Mouse (Mus musculus) heart, embryonic 16.5 days (tissue): ENCODE results near the gene Recql5. TPM values are rescaled to one million over a fixed set of nuclear protein-coding genes. Genes with fewer than 3 reads are reported as not detected.

Experiments
- ATAC-seq: fragments of 200-750 bp; cut with Nextera tagmentation; replicated peaks from 2 replicates; pipeline ENCODE4 v1.8.0; 2017; ENCODE audit warnings: moderate number of reproducible peaks; ENCODE audit not compliant: insufficient read depth, low FRiP score; ENCODE audit errors: extremely low read depth
- H3K27ac ChIP-seq: fragments of 300-500 bp; sonication (generic); 2 replicates; pipeline ENCODE4 v1.5.1; 2014; ENCODE audit warnings: mild to moderate bottlenecking, low read length, control low read depth, moderate library complexity
- H3K27me3 ChIP-seq: fragments of 300-500 bp; sonication (generic); 2 replicates; pipeline ENCODE4 v1.6.1; 2014; ENCODE audit warnings: low read length, mixed read lengths; ENCODE audit not compliant: control insufficient read depth, insufficient read depth
- H3K36me3 ChIP-seq: fragments of 300-500 bp; sonication (generic); 2 replicates; pipeline ENCODE4 v1.6.1; 2014; ENCODE audit not compliant: control insufficient read depth, insufficient read depth
- H3K4me1 ChIP-seq: fragments of 300-500 bp; sonication (generic); 2 replicates; pipeline ENCODE4 v1.6.1; 2014; ENCODE audit warnings: low read length, mixed read lengths; ENCODE audit not compliant: control insufficient read depth, insufficient read depth
- H3K4me2 ChIP-seq: fragments of 300-500 bp; sonication (generic); 2 replicates; pipeline ENCODE4 v1.6.1; 2014; ENCODE audit warnings: low read depth, mild to moderate bottlenecking, control low read depth, low read length
- H3K4me3 ChIP-seq: fragments of 300-500 bp; sonication (generic); 2 replicates; pipeline ENCODE4 v1.5.1; 2014; ENCODE audit warnings: mild to moderate bottlenecking, control low read depth, low read length
- H3K9ac ChIP-seq: fragments of 300-500 bp; sonication (generic); 2 replicates; pipeline ENCODE4 v1.6.1; 2014; ENCODE audit warnings: low read length, control low read depth
- H3K9me3 ChIP-seq: fragments of 300-500 bp; sonication (generic); replicated peaks from 2 replicates; pipeline ENCODE4 v1.6.1; 2016; ENCODE audit warnings: low read length; ENCODE audit not compliant: control insufficient read depth
- whole genome bisulfite sequencing: fragments of 180-500 bp; shearing (Covaris S2); extraction: QIAGEN DNeasy Blood & Tissue Kit; methylation state at CpG from one replicate; pipeline ENCODE4 v1.1.7; 2014; 5-methylcytosine and 5-hydroxymethylcytosine counted together
- polyA plus RNA-seq: library from polyadenylated mRNA; unstranded; fragments of >200 nt; fragmentation: Nextera tagmentation; extraction: Ambion mirVana; gene quantifications from 2 replicates; pipeline ENCODE4 v1.2.1, GENCODE M21; 2015

The Recql5 gene
- polyA plus RNA-seq, 1 experiment from 2014 or later: 13.2 TPM

DNA sequence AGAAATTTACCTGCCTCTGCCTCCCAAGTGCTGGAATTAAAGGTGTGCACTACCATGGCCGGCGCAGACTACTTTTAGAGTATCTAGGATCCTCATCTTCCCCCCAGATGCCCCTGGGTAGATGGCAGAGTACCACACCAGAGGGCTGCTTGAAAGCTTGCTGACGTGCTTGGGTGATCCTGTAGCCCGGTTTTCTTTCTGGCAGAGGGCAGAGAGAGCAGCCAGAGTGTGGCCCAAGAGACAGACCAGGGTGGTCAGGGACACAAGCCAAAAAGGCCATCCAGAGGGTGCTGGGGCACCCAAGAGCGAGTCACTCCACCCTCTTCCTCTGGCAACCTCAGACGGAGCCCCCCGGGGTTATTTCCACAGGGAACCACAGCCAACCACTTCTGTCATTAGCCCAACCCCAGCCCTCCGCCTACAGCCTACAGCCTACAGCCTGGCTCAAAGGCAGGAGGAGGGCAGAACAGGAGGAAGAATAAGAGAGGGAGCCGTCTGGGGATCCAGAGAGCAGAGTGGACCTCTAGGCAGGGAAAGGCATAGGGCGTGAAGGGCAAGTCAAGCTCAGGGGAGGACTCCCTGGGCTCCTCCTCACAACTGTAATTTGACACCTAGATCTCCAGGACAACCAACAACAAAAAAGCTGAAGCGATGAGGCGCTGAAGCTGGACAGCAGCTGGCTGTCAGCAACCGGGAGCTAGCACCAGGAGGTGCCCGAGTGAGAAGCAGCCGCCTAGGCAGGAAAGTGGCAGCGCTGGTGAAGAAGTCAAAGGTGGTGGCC lies 33.6 kb downstream of the Recql5 start, which contains the start of gene Smim5:
TSS of gene Smim5 (plus strand) at position 481 of the 781 bp plus-strand sequence.
- H3K4me2 ChIP-seq: peak within 1 kb of the TSS; percentile 67

DNA sequence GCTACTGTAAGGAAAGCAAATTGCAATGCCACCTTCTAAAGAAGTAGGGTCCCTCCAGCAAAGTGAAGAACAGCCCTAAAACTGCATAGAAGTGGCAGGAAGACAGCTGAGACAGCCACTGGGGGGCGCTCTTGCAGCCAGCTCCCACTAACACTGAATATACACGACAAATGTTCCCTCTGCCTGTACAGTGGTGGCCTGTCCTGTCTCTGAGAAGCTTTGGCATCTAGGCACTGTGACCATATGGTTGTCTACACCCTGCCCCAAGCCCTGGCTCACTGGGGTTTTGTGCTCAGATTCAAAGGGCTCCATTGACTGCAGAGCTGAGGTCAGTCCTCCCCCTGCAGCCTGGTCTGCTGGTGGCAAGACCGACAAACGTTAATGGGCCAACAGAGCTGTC lies 34.4 kb downstream of the Recql5 start:
- no peak overlapping the region for H3K4me2 ChIP-seq
- H3K27ac ChIP-seq: peak overlapping the region; percentile 98
- H3K4me1 ChIP-seq: peaks cover 44% of the 10 kb centered on the region

More for the DNA sequence above, 33.6 kb downstream of the Recql5 start, which contains the start of gene Smim5:
- Histone ChIP-seq H3K27me3 (no peaks in the 10 kb centered on the region), H3K9me3 (no peaks in the 10 kb centered on the region), H3K27ac (peak within 1 kb of the TSS; percentile 98), H3K4me3 (peak within 1 kb of the TSS; percentile 57), H3K36me3 (0 out of 2 replicates have a peak, but pooled peaks cover 6% of the 10 kb centered on the region), H3K4me1 (peaks cover 51% of the 10 kb centered on the region), H3K9ac (peak within 1 kb of the TSS; percentile 75)
- ATAC-seq: peak; percentile 53
- 23% methylated on average over 16 of the region's 16 CpGs for WGBS

DNA sequence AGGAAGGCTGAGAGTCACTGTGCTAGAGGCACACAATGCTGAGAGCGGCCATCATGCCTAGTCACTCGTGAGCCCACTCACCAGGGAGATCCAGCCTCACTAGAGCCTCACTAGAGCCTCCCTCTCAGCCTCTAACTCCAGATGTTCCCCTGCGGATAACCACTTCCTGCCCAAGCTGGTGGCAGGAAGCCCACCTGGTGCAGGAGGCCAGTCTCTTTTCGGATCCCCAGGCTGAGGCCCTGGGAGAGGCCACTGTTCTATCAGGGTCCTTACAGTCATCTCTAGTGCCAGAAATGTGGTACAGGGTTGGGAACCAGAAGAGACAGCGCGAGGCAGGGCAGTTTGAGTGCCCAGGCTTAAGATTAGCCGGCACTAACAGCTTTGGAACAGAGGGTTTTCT lies 34.8 kb downstream of the Recql5 start:
- H3K9ac ChIP-seq: peak overlapping the region; percentile 21; the same call in 1 of the 2 replicates
- H3K9me3 ChIP-seq: no peaks in the 10 kb centered on the region
- H3K4me1 ChIP-seq: peaks cover 40% of the 10 kb centered on the region
- no peaks in the 10 kb centered on the region for H3K27me3 ChIP-seq
- H3K4me2 ChIP-seq: no peak overlapping the region
- 71% methylated on average over 7 of the region's 7 CpGs for WGBS
- H3K4me3 ChIP-seq: no peak overlapping the region
- peaks cover 9% of the 10 kb centered on the region; the same call in 1 of the 2 replicates for H3K36me3 ChIP-seq
- ATAC-seq: no peak
- H3K27ac ChIP-seq: peak overlapping the region; percentile 98

More for the DNA sequence above, 34.4 kb downstream of the Recql5 start:
- no peak overlapping the region for H3K4me3 ChIP-seq
- ATAC-seq: no peak
- H3K9me3 ChIP-seq: no peaks in the 10 kb centered on the region
- H3K36me3 ChIP-seq: 0 out of 2 replicates have a peak, but pooled peaks cover 6% of the 10 kb centered on the region
- no peaks in the 10 kb centered on the region for H3K27me3 ChIP-seq
- 18% methylated on average over 4 of the region's 4 CpGs for WGBS
- H3K9ac ChIP-seq: no peak overlapping the region

DNA sequence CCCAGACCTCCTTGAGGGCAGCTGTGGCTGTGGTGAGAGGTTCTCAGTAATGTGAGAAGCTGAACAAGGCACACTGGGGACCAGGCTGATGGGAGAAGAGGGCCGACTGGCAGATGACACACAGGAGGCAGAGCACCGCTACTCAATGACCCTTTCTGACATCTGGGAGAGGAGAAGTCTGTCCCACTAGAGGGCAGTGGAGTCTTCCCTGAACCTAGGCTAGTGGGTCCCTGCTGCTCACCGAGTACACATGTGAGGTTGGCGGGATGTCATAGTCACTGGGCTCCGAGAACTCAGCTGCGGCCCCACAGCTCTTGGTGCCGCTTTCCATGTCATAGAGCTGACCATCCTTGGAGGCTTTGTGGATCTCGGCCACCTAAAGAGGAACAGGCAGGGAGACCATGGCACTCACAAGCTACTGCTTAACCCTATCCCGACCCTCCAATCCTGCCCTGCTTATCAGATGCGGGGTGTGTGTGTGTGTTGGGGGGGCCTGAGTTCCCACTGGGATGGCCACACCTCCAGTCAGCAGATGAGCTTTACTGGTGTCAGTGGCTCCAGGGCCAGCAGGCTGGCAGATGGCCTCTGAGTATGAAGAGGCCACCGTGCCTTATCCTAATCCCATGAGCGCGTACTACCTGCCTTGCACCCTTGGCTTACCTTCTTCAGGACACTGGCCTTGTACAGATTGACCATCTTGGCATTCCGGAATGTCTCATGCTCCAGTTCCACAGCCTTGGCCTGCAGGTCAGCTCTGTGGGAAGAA lies 38.3 kb downstream of the Recql5 start:
- WGBS: 60% methylated on average over 14 of the region's 14 CpGs
- ATAC-seq: no peak
- Histone ChIP-seq H3K4me3 (no peak overlapping the region), H3K36me3 (peaks cover 9% of the 10 kb centered on the region; the same call in 1 of the 2 replicates), H3K9ac (no peak overlapping the region), H3K9me3 (no peaks in the 10 kb centered on the region), H3K4me1 (peaks cover 16% of the 10 kb centered on the region), H3K27me3 (no peaks in the 10 kb centered on the region), H3K27ac (no peak overlapping the region), H3K4me2 (no peak overlapping the region)

DNA sequence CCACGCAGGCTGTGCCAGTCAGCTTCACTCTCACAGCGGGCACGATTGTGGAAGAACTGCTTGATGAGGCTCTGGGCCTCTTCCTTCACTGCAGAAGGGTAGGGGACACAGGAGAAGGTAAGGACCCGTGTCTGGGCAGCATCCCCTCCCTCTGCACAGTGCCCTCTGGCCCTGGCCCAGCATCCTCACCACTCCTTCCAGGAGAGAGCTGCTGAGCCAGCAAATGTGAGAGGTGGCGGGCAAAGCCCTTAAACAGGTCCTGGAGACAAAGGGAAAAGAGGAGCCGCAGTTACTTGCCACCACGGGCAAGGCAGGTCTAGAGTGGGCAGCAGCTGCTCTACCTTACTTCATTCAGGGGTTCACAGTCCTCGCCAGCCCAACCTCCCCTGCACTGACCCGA lies 40.2 kb downstream of the Recql5 start:
- Histone ChIP-seq H3K4me2 (no peak overlapping the region), H3K4me3 (no peak overlapping the region), H3K9me3 (no peaks in the 10 kb centered on the region), H3K27ac (no peak overlapping the region), H3K4me1 (no peaks in the 10 kb centered on the region), H3K36me3 (peaks cover 9% of the 10 kb centered on the region; the same call in 1 of the 2 replicates), H3K27me3 (no peaks in the 10 kb centered on the region), H3K9ac (no peak overlapping the region)
- no peak for ATAC-seq
- 85% methylated on average over 9 of the region's 9 CpGs for WGBS

DNA sequence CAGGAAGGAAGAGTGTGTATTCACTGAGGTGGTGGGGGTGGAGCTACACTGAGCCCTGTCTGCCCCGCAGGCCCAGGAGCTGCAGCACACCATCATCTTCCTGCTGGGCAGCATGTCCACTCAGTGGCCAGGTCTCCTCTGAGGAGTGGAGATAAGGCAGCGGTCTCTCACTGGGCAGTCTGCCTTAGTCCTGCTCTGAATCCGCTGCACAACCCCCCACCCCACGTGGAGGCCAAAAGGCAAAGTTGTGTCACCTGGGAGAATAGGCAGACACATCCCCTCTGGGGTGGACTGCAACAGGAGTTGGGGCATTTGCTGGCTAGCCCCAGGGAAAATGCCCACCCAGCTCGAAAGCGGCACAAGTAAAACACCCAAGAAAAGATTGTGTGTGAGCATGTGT lies 41.1 kb downstream of the Recql5 start:
- H3K9ac ChIP-seq: no peak overlapping the region
- no peak for ATAC-seq
- no peaks in the 10 kb centered on the region for H3K9me3 ChIP-seq
- H3K27me3 ChIP-seq: no peaks in the 10 kb centered on the region
- H3K4me2 ChIP-seq: no peak overlapping the region
- H3K4me3 ChIP-seq: no peak overlapping the region
- H3K27ac ChIP-seq: no peak overlapping the region
- 47% methylated on average over 6 of the region's 6 CpGs for WGBS
- H3K36me3 ChIP-seq: peaks cover 9% of the 10 kb centered on the region; the same call in 1 of the 2 replicates
- no peaks in the 10 kb centered on the region for H3K4me1 ChIP-seq

DNA sequence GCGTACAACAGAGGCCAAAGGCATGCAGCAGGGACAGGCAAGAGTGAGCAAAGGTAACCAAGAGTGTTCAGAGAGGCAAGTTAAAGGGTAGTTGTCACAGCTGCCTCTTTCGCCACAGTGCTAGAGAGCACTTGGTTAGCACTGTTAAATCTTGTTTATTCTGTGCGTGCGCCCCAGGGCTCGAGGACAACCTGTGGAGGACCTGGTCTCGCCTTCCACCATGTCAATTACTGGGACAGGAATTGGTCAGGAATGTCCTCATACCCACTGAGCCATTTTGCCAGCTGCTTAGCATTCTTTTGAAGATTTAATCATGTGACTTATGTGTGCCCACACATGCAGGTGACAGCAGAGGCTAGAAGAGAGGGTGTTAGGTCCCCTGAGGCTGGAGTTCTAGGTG lies 44.1 kb downstream of the Recql5 start:
- no peak for ATAC-seq
- no peak overlapping the region for H3K4me3 ChIP-seq
- H3K27ac ChIP-seq: no peak overlapping the region
- H3K9ac ChIP-seq: no peak overlapping the region
- H3K36me3 ChIP-seq: peaks cover 2% of the 10 kb centered on the region; the same call in 1 of the 2 replicates
- WGBS: 77% methylated on average over 6 of the region's 6 CpGs
- H3K27me3 ChIP-seq: 0 out of 2 replicates have a peak, but pooled peaks cover 2% of the 10 kb centered on the region
- no peaks in the 10 kb centered on the region for H3K9me3 ChIP-seq
- H3K4me2 ChIP-seq: no peak overlapping the region
- no peaks in the 10 kb centered on the region for H3K4me1 ChIP-seq

DNA sequence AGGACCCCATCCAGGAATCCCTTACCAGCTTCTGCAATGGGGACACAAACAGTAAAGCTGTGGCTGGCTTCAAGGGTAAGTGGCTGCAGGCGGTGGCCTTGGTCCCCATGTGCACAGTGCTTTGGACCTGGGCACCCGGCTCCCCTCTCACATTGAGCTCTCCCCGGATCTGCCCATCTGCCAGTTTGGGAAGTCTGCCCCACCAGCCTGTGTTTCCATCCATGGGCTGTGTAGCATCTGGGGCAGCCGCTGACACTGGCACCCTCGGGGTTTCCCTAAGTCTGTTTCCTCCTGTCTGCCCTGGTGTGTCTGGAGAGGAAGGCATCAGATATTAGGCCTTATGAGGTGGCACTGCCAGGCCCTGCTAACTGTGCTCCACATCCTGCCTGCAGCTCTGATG lies 45.3 kb downstream of the Recql5 start:
- Histone ChIP-seq H3K9ac (no peak overlapping the region), H3K4me2 (no peak overlapping the region), H3K27ac (no peak overlapping the region), H3K4me1 (no peaks in the 10 kb centered on the region), H3K36me3 (no peaks in the 10 kb centered on the region), H3K27me3 (peaks cover 11% of the 10 kb centered on the region), H3K4me3 (no peak overlapping the region), H3K9me3 (no peaks in the 10 kb centered on the region)
- 88% methylated on average over 5 of the region's 5 CpGs for WGBS
- no peak for ATAC-seq

DNA sequence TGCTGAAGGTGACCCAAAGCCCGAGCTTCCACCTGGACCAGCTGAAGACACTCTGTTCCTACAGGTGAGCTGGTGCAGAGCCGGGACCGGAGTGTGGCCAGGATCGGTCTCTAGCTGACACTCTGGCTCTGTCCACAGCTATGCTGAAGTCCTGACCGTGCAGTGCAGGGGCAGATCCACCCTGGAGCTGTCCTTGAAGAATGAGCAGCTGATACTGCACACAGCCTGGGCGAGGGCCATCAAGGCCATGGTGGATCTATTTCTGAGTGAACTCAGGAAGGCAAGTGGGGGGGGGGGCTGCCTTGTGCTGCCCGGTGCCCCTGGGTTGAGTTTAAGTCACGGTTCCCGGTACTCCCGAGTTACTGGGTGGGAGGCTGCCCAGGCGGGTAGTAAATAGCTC lies 46.8 kb downstream of the Recql5 start:
- Histone ChIP-seq H3K9ac (no peak overlapping the region), H3K9me3 (no peaks in the 10 kb centered on the region), H3K27me3 (peaks cover 13% of the 10 kb centered on the region), H3K27ac (no peak overlapping the region), H3K36me3 (no peaks in the 10 kb centered on the region), H3K4me3 (no peak overlapping the region), H3K4me2 (no peak overlapping the region), H3K4me1 (no peaks in the 10 kb centered on the region)
- no peak for ATAC-seq
- WGBS: 81% methylated on average over 11 of the region's 11 CpGs
